Mouse (Mus musculus) small intestine, adult 2 months (tissue): ENCODE results near the gene Gm49711. TPM values are rescaled to one million over a fixed set of nuclear protein-coding genes. Genes with fewer than 3 reads are reported as not detected.

Source experiments
- H3K27ac ChIP-seq: fragments of 200-500 bp; 2 replicates; pipeline ENCODE4 v1.5.1; 2012; ENCODE audit warnings: low read depth, low read length, control low read depth, inconsistent platforms; ENCODE audit not compliant: insufficient read depth
- H3K27me3 ChIP-seq: fragments of 200-500 bp; 2 replicates; pipeline ENCODE4 v1.6.1; 2012; ENCODE audit warnings: mild to moderate bottlenecking, moderate library complexity, low read length, inconsistent platforms; ENCODE audit not compliant: control insufficient read depth, insufficient read depth
- H3K36me3 ChIP-seq: fragments of 200-500 bp; 2 replicates; pipeline ENCODE4 v1.6.1; 2012; ENCODE audit warnings: mild to moderate bottlenecking, low read length, control low read depth, inconsistent platforms; ENCODE audit not compliant: control insufficient read depth, insufficient read depth
- H3K4me1 ChIP-seq: fragments of 200-500 bp; 2 replicates; pipeline ENCODE4 v1.6.1; 2012; ENCODE audit warnings: low read length, inconsistent platforms, mixed read lengths; ENCODE audit not compliant: control insufficient read depth, insufficient read depth, insufficient read length
- H3K4me3 ChIP-seq: fragments of 200-500 bp; 2 replicates; pipeline ENCODE4 v1.5.1; 2012; ENCODE audit warnings: low read depth, mild to moderate bottlenecking, control low read depth, inconsistent platforms, low read length, moderate library complexity
- CTCF ChIP-seq: fragments of 200-500 bp; IDR thresholded peaks from 2 replicates; pipeline ENCODE4 v1.5.1; 2012; ENCODE audit warnings: low read depth, mild to moderate bottlenecking, control low read depth, inconsistent platforms, low read length, moderate library complexity, mixed read lengths; ENCODE audit not compliant: insufficient replicate concordance, insufficient read length; ENCODE audit errors: extremely low read depth
- POLR2A ChIP-seq: fragments of 200-500 bp; IDR thresholded peaks from 2 replicates; pipeline ENCODE4 v1.6.1; 2012; ENCODE audit warnings: low read depth, mild to moderate bottlenecking, control low read depth, inconsistent platforms, low read length, moderate library complexity
- WGBS: fragments of 180-500 bp; shearing (Covaris S2); methylation state at CpG from one replicate; pipeline ENCODE4 v1.1.7; 2018; 5-methylcytosine and 5-hydroxymethylcytosine counted together
- polyA plus RNA-seq: library from polyadenylated mRNA; depleted of rRNA; stranded (reverse); fragments of >200 nt; gene quantifications from 2 replicates; pipeline ENCODE4 v1.2.3, GENCODE M21; 2012; rRNA removed

The Gm49711 gene
- polyA plus RNA-seq, 1 experiment, result not detected

- TF ChIP-seq CTCF, result no peak
- TF ChIP-seq POLR2A, result no peak
These were observed 157.7 kb downstream of the Gm49711 start for GRCm38 (mm10) chr16:92215599-92216390.

GRCm38 (mm10) chr16:92220754-92221153 is 162.6 kb downstream of the Gm49711 start:
- Histone ChIP-seq H3K27ac (no peak overlapping the region), H3K27me3 (no peaks in the 10 kb centered on the region), H3K4me1 (no peaks in the 10 kb centered on the region), H3K4me3 (no peak overlapping the region), H3K36me3 (no peaks in the 10 kb centered on the region)
- TF ChIP-seq POLR2A, result no peak
- TF ChIP-seq CTCF, result no peak
- WGBS, result 95% methylated on average over 11 of the region's 11 CpGs

More at GRCm38 (mm10) chr16:92215599-92216390, 157.7 kb downstream of the Gm49711 start:
- Histone ChIP-seq H3K4me1 (no peaks in the 10 kb centered on the region), H3K27ac (no peak overlapping the region), H3K4me3 (no peak overlapping the region), H3K27me3 (no peaks in the 10 kb centered on the region), H3K36me3 (no peaks in the 10 kb centered on the region)
- 42% methylated on average over 8 of the region's 8 CpGs for WGBS

GRCm38 (mm10) chr16:92228332-92228919 is 170.3 kb downstream of the Gm49711 start:
- Histone ChIP-seq H3K36me3 (no peaks in the 10 kb centered on the region), H3K4me3 (no peak overlapping the region), H3K4me1 (no peaks in the 10 kb centered on the region), H3K27me3 (no peaks in the 10 kb centered on the region), H3K27ac (no peak overlapping the region)
- 86% methylated on average over 7 of the region's 7 CpGs for WGBS
- TF ChIP-seq CTCF (no peak), POLR2A (no peak)

- no peak overlapping the region for H3K27ac ChIP-seq
- WGBS, result 83% methylated on average over 6 of the region's 6 CpGs
- H3K4me1 ChIP-seq, result peaks cover 10% of the 10 kb centered on the region; the same call in 1 of the 2 replicates
- no peak overlapping the region for H3K4me3 ChIP-seq
- no peaks in the 10 kb centered on the region for H3K36me3 ChIP-seq
- H3K27me3 ChIP-seq, result no peaks in the 10 kb centered on the region
- TF ChIP-seq CTCF (no peak), POLR2A (no peak)
These were observed 172.4 kb downstream of the Gm49711 start for GRCm38 (mm10) chr16:92230476-92230931.

GRCm38 (mm10) chr16:92234530-92234929 is 176.4 kb downstream of the Gm49711 start:
- no peak overlapping the region for H3K4me3 ChIP-seq
- H3K27me3 ChIP-seq, result no peaks in the 10 kb centered on the region
- peak overlapping the region; percentile 68 for H3K27ac ChIP-seq
- 11% methylated on average over 5 of the region's 5 CpGs for WGBS
- H3K36me3 ChIP-seq, result no peaks in the 10 kb centered on the region
- TF ChIP-seq POLR2A (no peak), CTCF (no peak)
- peaks cover 13% of the 10 kb centered on the region; the same call in 1 of the 2 replicates for H3K4me1 ChIP-seq

GRCm38 (mm10) chr16:92235222-92235621 is 177.1 kb downstream of the Gm49711 start:
- no peaks in the 10 kb centered on the region for H3K27me3 ChIP-seq
- no peak for TF ChIP-seq POLR2A
- no peak for TF ChIP-seq CTCF
- H3K4me3 ChIP-seq, result no peak overlapping the region
- WGBS, result 27% methylated on average over 9 of the region's 9 CpGs
- no peaks in the 10 kb centered on the region for H3K36me3 ChIP-seq
- H3K27ac ChIP-seq, result peak overlapping the region; percentile 68
- H3K4me1 ChIP-seq, result peaks cover 13% of the 10 kb centered on the region; the same call in 1 of the 2 replicates

Other genes with a start within 250 kb of the Gm49711 start
- gene Mrps6, start within 50 bp of the Gm49711 start, polyA plus RNA-seq, result 6.9 and 10.8 TPM in 2 replicates
- gene Slc5a3, start within 50 bp of the Gm49711 start, polyA plus RNA-seq, result 0.17 and 0.24 TPM in 2 replicates
- gene Kcne2, start 234.1 kb downstream of the Gm49711 start, polyA plus RNA-seq, result not detected in 2 replicates
- 14.6 and 18.2 TPM in 2 replicates for gene Smim11, start 243.0 kb downstream of the Gm49711 start, polyA plus RNA-seq